Mouse (Mus musculus) myocyte (in vitro differentiated cells): ENCODE measurements around the gene Snorc. TPM values are rescaled to one million over a fixed set of nuclear protein-coding genes. Genes with fewer than 3 reads are reported as not detected.

Experiments
- H3K27me3 ChIP-seq: one replicate; pipeline ENCODE4 v1.6.1; 2011; ENCODE audit not compliant: control insufficient read depth, insufficient read depth, insufficient read length
- H3K36me3 ChIP-seq: one replicate; pipeline ENCODE4 v1.6.1; 2011; ENCODE audit not compliant: control insufficient read depth, insufficient read depth
- H3K4me2 ChIP-seq: one replicate; pipeline ENCODE4 v1.6.1; 2011; ENCODE audit warnings: low read depth, control low read depth
- H3K4me3 ChIP-seq: one replicate; pipeline ENCODE4 v1.5.1; 2011; ENCODE audit warnings: mild to moderate bottlenecking, control low read depth, moderate library complexity
- H3K79me2 ChIP-seq: one replicate; pipeline ENCODE4 v1.6.1; 2011; ENCODE audit not compliant: control insufficient read depth, insufficient read depth
- H3ac ChIP-seq: one replicate; pipeline ENCODE4 v1.6.1; 2011; ENCODE audit not compliant: control insufficient read depth, insufficient read length
- CEBPB ChIP-seq: IDR thresholded peaks from 2 replicates; pipeline ENCODE4 v1.6.1; 2011; ENCODE audit warnings: mild to moderate bottlenecking, moderate library complexity; ENCODE audit not compliant: poor library complexity, insufficient read depth, severe bottlenecking
- E2F4 ChIP-seq: IDR thresholded peaks from one replicate; pipeline ENCODE4 v1.6.1; 2011; ENCODE audit warnings: mild to moderate bottlenecking, control low read depth, moderate library complexity; ENCODE audit not compliant: insufficient read depth
- MAX ChIP-seq: IDR thresholded peaks from one replicate; pipeline ENCODE4 v1.6.1; 2011; ENCODE audit warnings: low read depth, mild to moderate bottlenecking, control low read depth
- MYOD1 ChIP-seq, 3 experiments: IDR thresholded peaks; one replicate each; pipeline ENCODE4 v1.6.1; 2011; ENCODE audit warnings: control low read depth in 2 of 3, low read depth in 2 of 3, mild to moderate bottlenecking in 2 of 3, moderate library complexity in 1 of 3; ENCODE audit not compliant: insufficient read length in 2 of 3, control insufficient read depth in 1 of 3
- MYOG ChIP-seq, 3 experiments: IDR thresholded peaks; one replicate each; pipeline ENCODE4 v1.6.1; 2011; ENCODE audit warnings: control low read depth in 2 of 3, low read depth in 2 of 3, mild to moderate bottlenecking in 2 of 3; ENCODE audit not compliant: insufficient read length in 2 of 3, control insufficient read depth in 1 of 3, insufficient read depth in 1 of 3
- POLR2A ChIP-seq: IDR thresholded peaks from one replicate; pipeline ENCODE4 v1.6.1; 2011; ENCODE audit warnings: low read depth, mild to moderate bottlenecking, control low read depth, moderate library complexity; ENCODE audit not compliant: insufficient read length
- POLR2AphosphoS2 ChIP-seq: IDR thresholded peaks from one replicate; pipeline ENCODE4 v1.6.1; 2011; ENCODE audit warnings: low read depth, control low read depth; ENCODE audit not compliant: insufficient read length
- REST ChIP-seq: IDR thresholded peaks from one replicate; pipeline ENCODE4 v1.6.1; 2011; ENCODE audit warnings: mild to moderate bottlenecking, control low read depth, moderate library complexity; ENCODE audit not compliant: insufficient read depth, insufficient read length
- SRF ChIP-seq: IDR thresholded peaks from one replicate; pipeline ENCODE4 v1.6.1; 2011; ENCODE audit warnings: low read depth; ENCODE audit not compliant: control insufficient read depth, insufficient read length
- TCF12 ChIP-seq: IDR thresholded peaks from one replicate; pipeline ENCODE4 v1.6.1; 2011; ENCODE audit warnings: mild to moderate bottlenecking, control low read depth; ENCODE audit not compliant: poor library complexity, insufficient read depth, severe bottlenecking
- TCF3 ChIP-seq: IDR thresholded peaks from one replicate; pipeline ENCODE4 v1.6.1; 2011; ENCODE audit warnings: low read depth, control low read depth; ENCODE audit not compliant: insufficient read length
- USF1 ChIP-seq: IDR thresholded peaks from one replicate; pipeline ENCODE4 v1.6.1; 2011; ENCODE audit warnings: low read depth, mild to moderate bottlenecking, control low read depth, moderate library complexity
- polyA plus RNA-seq: library from polyadenylated mRNA; unstranded; fragments of >200 nt; fragmentation: generic; extraction: Trizol; gene quantifications from one replicate; pipeline ENCODE4 v1.2.1, GENCODE M21; 2012; ENCODE audit warnings: missing spikeins

Snorc gene
- polyA plus RNA-seq, 1 experiment, result not detected

GRCm38 (mm10) chr1:87492285-87492684 lies 22.2 kb downstream of the Snorc start:
- peak overlapping the region; percentile 21 for H3K4me2 ChIP-seq
- H3ac ChIP-seq, result no peak overlapping the region
- TF ChIP-seq SRF (no peak), TCF12 (no peak), POLR2A (no peak), MAX (no peak), POLR2AphosphoS2 (no peak), REST (no peak), USF1 (no peak), E2F4 (no peak), MYOG (IDR thresholded peaks at IDR 0.05; ENCODE audit: control insufficient read depth in 1 of 3, insufficient read depth in 1 of 3, insufficient read length in 2 of 3, low read depth in 2 of 3) (peak in 2 of 3 experiments; percentile 43 to 70), TCF3 (no peak), CEBPB (no peak), MYOD1 (IDR thresholded peaks at IDR 0.05; ENCODE audit: control insufficient read depth in 1 of 3, insufficient read length in 2 of 3, low read depth in 2 of 3) (peak in 1 of 3 experiments; percentile 87)
- H3K36me3 ChIP-seq, result no peaks in the 10 kb centered on the region
- H3K79me2 ChIP-seq, result no peaks in the 10 kb centered on the region
- H3K4me3 ChIP-seq, result no peak overlapping the region
- H3K27me3 ChIP-seq, result no peaks in the 10 kb centered on the region

DNA sequence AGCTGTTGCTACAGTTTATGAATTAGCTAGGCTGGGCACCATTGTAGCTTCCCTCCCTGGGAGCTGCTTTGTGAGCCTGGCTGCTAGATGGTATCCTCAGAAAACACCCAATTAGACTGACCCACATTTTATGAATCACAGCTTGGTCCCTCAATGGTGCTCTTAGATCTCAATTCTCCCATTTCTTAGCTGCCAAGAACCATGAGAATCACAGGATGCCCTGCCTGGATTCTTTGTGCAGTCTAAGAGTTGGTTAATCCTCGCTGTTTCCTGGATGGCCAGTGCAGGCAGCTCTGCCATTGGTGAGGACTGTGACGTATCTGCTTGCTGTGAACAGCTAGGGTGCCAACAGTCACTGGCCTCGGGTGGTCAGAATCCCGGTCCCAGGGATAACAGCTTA lies 23.5 kb downstream of the Snorc start:
- no peaks in the 10 kb centered on the region for H3K27me3 ChIP-seq
- H3K79me2 ChIP-seq, result no peaks in the 10 kb centered on the region
- no peak overlapping the region for H3K4me3 ChIP-seq
- H3K36me3 ChIP-seq, result no peaks in the 10 kb centered on the region
- no peak overlapping the region for H3ac ChIP-seq
- TF ChIP-seq MYOG (IDR thresholded peaks at IDR 0.05; ENCODE audit: control insufficient read depth in 1 of 3, insufficient read depth in 1 of 3, insufficient read length in 2 of 3, low read depth in 2 of 3) (no peak), MYOD1 (IDR thresholded peaks at IDR 0.05; ENCODE audit: control insufficient read depth in 1 of 3, insufficient read length in 2 of 3, low read depth in 2 of 3) (no peak), SRF (no peak), E2F4 (no peak), POLR2AphosphoS2 (no peak), USF1 (no peak)
- H3K4me2 ChIP-seq, result no peak overlapping the region

DNA sequence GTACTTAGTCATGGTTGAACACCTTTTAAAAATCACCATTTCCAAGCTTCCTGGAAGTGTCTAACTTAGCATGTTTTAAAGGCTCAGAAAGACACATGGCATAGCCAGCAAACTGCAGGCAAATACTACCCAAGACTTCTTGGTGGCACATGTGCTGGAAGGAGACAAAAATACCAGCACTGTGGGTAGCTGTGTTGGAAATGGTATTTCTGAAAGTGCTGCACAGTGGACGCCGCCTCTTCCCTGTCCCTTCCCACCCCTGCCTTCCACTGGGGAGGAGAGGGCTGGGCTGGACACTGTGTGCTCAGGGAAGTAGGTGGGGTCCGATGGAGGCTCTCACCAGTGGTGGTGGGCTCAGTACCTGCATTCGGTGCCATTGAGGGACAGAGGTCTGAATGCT lies 35.5 kb downstream of the Snorc start:
- no peak overlapping the region for H3K4me2 ChIP-seq
- no peak overlapping the region for H3ac ChIP-seq
- H3K4me3 ChIP-seq, result no peak overlapping the region
- no peaks in the 10 kb centered on the region for H3K36me3 ChIP-seq
- TF ChIP-seq TCF12, result no peak
- TF ChIP-seq POLR2AphosphoS2, result no peak
- no peak for TF ChIP-seq MAX
- TF ChIP-seq MYOG (IDR thresholded peaks at IDR 0.05; ENCODE audit: control insufficient read depth in 1 of 3, insufficient read depth in 1 of 3, insufficient read length in 2 of 3, low read depth in 2 of 3), result no peak
- TF ChIP-seq REST, result no peak
- TF ChIP-seq MYOD1 (IDR thresholded peaks at IDR 0.05; ENCODE audit: control insufficient read depth in 1 of 3, insufficient read length in 2 of 3, low read depth in 2 of 3), result no peak
- H3K27me3 ChIP-seq, result peaks cover 7% of the 10 kb centered on the region
- no peaks in the 10 kb centered on the region for H3K79me2 ChIP-seq

DNA sequence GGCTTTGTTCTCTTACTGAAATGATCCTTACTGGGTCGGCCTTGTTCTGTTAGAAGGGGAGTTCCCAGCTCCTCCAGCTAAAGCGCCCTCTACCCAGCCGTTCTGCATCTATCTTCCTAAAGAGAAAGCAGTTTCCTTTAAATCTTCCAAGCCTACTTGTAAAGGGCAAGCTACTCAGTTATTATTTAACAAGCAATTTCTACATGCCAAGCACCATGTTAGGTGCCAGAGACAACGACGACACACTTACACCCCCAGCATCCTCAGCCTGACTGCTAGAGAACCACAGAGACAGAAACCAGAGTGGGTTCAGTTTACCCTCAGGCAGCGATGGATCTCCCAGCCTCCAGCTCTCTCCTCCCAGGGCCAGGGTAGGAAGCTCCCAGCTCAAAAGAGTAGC lies 37.8 kb downstream of the Snorc start:
- H3K27me3 ChIP-seq, result peaks cover 7% of the 10 kb centered on the region

GRCm38 (mm10) chr1:87508591-87509560 lies 38.8 kb downstream of the Snorc start:
- no peak for TF ChIP-seq POLR2AphosphoS2
- no peak for TF ChIP-seq POLR2A
- TF ChIP-seq CEBPB, result no peak
- no peak for TF ChIP-seq MYOD1 (IDR thresholded peaks at IDR 0.05; ENCODE audit: control insufficient read depth in 1 of 3, insufficient read length in 2 of 3, low read depth in 2 of 3)
- no peak for TF ChIP-seq MYOG (IDR thresholded peaks at IDR 0.05; ENCODE audit: control insufficient read depth in 1 of 3, insufficient read depth in 1 of 3, insufficient read length in 2 of 3, low read depth in 2 of 3)
- TF ChIP-seq E2F4, result no peak
- TF ChIP-seq MAX, result no peak
- TF ChIP-seq SRF, result no peak
- no peak for TF ChIP-seq TCF12
- TF ChIP-seq USF1, result no peak
- no peak for TF ChIP-seq TCF3
- no peak for TF ChIP-seq REST
- Histone ChIP-seq H3K27me3 (peaks cover 7% of the 10 kb centered on the region), H3K4me3 (peak overlapping the region; percentile 20), H3K79me2 (no peaks in the 10 kb centered on the region), H3K4me2 (peak overlapping the region; percentile 92), H3K36me3 (no peaks in the 10 kb centered on the region), H3ac (peak overlapping the region; percentile 48)

More for the DNA sequence above, 37.8 kb downstream of the Snorc start:
- Histone ChIP-seq H3K4me3 (no peak overlapping the region), H3K36me3 (no peaks in the 10 kb centered on the region), H3K79me2 (no peaks in the 10 kb centered on the region), H3K4me2 (no peak overlapping the region), H3ac (no peak overlapping the region)
- TF ChIP-seq MAX, result no peak
- no peak for TF ChIP-seq E2F4
- no peak for TF ChIP-seq POLR2A
- TF ChIP-seq MYOD1 (IDR thresholded peaks at IDR 0.05; ENCODE audit: control insufficient read depth in 1 of 3, insufficient read length in 2 of 3, low read depth in 2 of 3), result no peak
- TF ChIP-seq REST, result no peak
- no peak for TF ChIP-seq CEBPB
- TF ChIP-seq TCF3, result no peak
- no peak for TF ChIP-seq SRF
- no peak for TF ChIP-seq MYOG (IDR thresholded peaks at IDR 0.05; ENCODE audit: control insufficient read depth in 1 of 3, insufficient read depth in 1 of 3, insufficient read length in 2 of 3, low read depth in 2 of 3)
